Mouse (Mus musculus): ENCODE results near the gene Mlec.
A peak's percentile ranks its signal among the peaks of the same experiment; 100 is the strongest.
"Not testable (repeated sequence)": the region's sequence is repeated elsewhere in the genome, so short reads cannot be mapped to it uniquely, and the experiment has no call there.

The Mlec gene

DNA sequence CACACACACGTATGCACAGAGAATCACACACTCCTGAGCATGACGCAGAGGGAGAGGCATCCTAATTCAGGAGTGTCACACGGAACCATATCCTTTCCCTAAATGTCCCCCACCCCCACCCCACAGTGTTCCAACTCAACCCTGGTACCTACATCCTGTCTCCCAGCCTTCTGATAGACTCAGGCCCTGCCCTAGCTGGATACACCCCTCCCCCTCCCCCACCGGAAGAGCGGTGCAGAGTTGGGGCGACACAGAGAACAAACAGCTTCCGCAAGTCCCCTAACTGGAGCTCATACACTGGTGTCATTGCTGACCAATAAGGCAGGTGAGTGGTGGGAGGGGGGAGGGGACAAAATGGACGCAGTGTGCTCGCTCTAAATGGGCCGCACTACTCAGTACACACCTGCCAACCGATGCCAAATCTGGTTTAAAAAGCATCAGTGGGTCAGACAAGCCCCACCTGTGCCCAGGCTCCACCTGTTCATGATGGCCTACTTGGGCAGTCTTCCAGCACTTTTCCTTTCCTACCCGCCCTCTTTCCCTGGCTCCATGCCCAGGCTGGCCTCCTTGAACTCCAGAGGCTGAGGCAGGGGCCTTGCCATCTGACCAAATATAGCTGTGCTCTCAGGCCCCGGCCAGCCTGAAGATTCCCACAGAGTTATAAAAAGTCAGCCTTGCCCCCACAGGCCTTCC lies 23.4 kb upstream of the Mlec start:
- DNase-seq (ENCODE audit: low read depth, low spot score) = peak; percentile 63

DNA sequence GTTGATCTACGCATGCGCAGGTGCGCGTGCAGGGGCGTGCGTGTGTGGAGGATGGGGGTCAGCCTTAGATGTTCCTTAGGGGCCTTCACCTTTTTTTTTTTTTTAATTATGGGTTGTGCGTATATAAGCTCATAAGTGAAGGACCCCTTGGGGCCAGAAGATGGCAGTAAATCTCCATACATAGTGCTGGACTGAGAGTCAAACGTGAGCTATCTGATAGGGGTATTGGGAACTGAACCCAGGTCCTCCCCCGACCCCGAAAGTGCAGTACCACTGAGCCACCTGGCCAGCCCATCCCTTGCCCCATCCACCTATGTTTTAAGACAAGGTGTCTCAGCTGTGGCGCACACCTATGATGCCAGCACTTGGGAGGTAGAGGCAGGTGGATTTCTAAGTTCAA lies 21.6 kb upstream of the Mlec start:
- DNase-seq (ENCODE audit: low read depth, low spot score) = no peak

DNA sequence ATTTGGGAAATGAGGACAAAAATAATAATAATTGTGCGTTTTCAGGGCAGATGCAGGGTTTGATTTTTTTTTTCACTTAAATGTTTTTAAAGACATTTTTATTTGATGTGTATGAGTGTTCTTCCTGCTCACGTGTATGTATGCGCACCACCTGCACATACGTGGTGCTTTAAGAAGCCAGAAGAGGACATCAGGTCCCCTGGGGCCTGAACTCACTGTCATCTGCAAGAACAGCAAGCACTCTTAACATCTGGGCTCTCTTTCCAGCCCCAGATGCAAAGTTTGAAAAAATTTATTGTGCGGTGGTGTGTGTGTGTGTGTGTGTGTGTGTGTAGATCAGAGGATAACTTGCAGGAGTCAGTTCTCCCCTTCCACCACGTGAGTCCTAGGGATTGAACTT lies 19.9 kb upstream of the Mlec start:
- DNase-seq (ENCODE audit: low read depth, low spot score) = no peak

DNA sequence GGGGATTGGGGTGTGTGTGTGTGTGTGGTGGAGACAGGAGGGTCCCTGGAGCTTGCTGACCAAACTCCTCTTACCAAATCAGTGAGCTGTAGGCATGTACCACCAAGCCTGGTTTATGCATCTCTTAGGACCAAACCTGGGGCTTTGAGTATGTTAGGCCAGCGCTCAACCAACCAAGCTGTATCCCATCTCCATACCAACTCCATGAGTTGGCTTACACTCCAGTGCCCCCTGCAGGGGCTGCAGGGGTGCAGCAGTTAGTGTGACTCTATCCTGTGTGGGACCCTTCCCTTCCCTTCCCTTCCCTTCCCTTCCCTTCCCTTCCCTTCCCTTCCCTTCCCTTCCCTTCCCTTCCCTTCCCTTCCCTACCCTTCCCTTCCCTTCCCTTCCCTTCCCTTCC lies 16.6 kb upstream of the Mlec start:
- peak; percentile 60 for DNase-seq (ENCODE audit: low read depth, low spot score)

DNA sequence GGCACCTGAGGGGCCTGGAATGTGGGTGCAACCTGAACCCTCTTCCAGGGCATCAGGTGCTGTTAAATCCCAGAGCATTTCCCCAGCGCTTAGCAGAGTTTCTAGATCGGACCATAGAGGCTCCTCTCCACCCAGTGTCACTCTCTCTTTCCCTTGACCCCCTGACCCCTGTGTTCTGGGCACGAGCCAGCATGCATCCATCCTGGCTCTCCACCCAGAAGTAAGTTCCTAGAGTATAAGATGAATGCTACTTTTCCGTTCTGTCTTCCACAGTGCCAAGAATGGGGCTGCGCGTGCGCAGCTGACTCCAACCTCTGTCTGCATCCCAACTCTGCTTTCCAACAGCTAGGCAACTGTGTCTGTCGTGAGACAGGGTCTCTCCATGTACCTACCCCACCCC lies 12.2 kb upstream of the Mlec start:
- DNase-seq (ENCODE audit: low read depth, low spot score) = no peak

DNA sequence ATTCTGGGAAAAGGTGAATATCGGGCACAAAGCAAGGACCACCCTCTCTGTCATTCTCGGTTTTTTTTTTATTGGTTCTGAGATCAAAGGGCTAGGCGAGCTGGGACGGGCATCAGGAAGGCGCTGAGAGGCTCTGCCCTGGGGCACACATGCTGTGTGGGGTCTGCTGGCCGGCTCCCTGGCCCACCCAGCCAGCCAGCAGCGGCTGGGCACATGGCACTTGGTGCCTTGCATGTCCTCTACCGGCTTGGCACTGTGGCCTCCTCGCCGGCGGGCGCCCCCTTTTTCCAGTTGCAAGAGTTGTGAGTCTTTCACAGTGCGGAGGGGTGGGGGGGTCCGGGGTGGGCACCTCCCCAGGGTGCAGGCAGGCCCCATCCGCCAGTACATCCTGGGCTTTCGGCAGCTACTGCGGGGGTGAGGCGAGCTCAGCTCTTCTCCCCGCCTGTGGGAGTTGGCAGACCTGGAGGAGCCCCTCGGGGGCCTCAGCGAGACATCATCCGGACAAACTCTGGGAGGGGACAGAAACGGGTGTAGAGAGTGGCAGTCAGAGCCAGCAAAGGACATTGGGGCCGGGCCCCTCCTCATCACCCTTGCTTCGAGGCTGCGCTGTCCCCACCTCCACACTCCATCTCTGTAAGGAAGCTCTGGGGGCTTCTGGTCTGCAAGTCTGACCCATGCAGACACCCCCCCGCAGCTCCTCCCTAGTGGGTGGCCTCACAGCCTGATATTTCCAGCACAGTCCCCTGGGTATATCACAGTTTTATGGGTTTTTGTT lies 10.8 kb upstream of the Mlec start:
- no peak for DNase-seq (ENCODE audit: low read depth, low spot score)

DNA sequence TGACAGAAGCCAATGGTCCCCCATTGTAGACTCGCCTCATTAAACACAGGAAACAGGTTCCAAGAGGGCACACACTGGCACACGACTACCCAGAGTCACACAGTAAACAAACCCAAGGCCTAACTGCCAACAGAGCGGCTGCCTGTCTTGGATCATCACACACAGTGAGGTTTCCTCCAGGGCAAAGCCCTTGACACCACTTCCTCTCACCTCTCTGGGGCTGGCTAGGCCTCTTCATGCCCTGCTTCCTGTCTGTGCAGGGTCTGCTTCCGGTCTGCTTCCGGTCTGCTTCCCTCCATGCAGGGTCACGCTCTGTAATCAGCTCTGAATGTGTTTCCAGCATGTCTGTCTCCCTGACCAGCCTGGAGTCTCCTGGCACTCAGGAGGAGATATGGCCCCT lies 9.4 kb upstream of the Mlec start:
- peak; percentile 78 for DNase-seq (ENCODE audit: low read depth, low spot score)

DNA sequence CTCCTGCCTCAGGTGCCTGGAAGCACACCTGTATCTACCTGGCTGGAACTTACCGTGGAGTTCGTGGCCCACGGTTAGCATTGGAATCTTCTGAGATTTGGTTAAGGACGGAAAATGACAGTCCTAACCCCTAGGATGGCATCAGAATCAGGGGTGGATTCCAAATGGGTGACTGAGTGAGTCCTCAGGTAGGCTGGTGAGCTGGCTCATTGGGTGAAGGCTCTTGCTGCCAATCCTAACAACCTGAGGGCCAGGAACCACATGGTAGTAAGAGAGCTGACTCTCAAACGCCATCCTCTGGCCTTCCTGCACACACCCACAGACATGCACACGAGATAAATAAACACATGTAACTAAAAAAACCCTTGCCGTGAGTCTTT lies 8.8 kb upstream of the Mlec start:
- DNase-seq (ENCODE audit: low read depth, low spot score) = no peak

DNA sequence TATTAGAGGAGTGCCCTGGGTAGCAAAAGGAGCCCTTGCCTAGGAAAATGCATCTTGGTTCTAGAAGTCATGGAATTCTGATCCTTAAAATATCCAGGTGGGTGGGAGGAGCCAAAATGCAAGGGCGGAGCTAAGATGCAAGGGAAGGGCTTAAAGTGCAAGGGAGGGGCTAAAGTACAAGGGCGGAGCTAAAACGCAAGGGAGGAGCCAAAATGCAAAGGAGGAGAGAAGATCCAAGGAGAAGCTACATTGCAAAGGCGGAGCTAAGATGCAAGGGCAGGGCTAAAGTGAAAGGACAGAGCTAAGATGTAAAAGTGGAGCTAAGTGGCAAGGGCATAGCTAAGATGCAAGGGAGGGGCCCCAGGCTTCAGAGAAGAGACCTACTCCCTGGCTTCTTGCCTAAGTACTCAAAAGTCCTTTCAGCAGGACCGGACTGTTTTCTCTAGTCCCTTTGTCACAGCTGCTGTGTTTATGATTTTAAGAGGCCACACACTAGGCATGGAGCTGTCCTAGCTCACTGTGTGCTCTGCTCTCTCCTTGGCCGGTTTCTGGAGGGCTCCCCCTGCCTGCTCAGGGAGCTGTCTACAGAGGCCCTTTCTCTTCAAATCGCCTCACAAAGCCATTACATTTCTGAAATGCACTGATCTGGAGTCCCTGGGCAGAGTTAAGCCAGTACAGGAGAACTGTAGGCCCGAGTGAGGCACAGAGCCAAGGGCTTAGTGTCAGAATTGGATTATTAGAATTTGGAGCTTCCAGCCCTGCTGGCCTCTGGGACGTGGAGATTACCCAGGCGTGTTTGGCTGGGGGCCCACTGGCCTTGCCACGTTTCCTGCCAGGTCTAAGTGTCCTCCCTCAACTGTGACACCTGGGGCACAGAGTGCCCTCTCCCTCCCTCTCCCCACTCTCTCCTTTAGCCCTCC lies 8.2 kb upstream of the Mlec start:
- peak; percentile 28 for DNase-seq (ENCODE audit: low read depth, low spot score)

DNA sequence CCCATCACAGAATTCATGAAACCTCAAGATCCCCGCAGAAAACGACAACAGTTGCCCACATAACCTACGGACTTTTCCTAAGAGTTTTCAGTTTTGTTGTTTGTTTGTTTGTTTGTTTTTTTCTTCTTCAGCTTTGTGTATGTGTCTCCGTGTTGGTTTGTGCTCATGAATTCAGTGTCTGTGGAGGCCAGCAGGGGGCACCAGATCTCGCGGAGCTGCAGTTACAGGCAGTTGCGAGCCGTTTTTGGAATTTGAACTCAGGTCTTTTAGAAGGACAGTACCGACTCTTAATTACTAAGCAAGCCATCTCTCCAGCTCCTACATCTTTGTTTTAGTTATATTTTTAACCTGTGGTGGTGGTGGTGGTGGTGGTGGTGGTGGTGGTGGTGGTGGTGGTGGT lies 7.4 kb upstream of the Mlec start:
- DNase-seq (ENCODE audit: low read depth, low spot score) = peak; percentile 57

DNA sequence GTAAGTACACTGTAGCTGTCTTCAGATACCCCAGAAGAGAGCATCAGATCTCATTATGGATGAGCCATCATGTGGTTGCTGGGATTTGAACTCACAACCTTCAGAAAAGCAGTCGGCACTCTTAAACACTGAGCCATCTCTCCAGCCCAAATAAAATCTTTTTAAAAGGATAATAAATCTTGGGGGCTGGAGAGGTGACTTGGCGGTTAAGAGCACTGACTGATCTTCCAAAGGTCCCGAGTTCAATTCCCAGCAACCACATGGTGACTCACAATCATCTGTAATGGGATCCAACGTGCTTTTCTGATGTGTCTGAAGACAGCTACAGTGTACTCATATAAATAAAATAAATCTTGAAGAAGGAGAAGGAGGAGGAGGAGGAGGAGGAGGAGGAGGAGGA lies 6.5 kb upstream of the Mlec start:
- not testable (repeated sequence) for DNase-seq (ENCODE audit: low read depth, low spot score)

DNA sequence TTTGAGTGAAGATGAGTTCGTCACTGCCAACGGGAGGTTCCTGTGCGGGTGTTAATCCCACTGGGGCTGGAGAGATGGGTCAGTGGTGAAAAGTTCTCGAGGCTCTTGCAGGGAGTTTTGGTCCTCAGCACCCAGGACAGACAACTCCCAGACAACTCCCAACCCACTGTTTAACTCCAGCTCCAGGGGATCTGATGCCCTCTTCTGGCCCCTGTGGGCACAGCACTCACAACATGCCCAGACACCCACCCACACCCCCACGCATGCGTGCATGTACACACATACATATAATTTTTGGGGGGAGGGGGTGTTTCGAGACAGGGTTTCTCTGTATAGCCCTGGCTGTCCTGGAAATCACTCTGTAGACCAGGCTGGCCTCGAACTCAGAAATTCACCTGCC lies 5.6 kb upstream of the Mlec start:
- DNase-seq (ENCODE audit: low read depth, low spot score) = peak; percentile 71

DNA sequence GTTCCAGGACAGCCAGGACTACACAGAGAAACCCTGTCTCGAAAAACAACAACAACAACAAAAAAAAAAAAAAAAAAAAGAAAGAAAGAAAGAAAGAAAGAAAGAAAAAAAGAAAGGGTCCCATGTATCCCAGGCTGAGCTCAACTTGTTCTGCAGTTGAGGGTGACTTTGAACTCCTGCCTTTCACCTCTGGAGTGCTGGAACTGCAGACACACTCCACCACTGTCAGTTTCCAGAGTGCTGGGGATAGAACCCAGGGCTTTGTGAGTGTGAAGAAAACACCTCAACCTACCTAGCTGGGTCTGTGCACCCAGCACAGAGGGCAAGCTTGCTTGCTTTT lies 3.9 kb upstream of the Mlec start:
- not testable (repeated sequence) for DNase-seq (ENCODE audit: low read depth, low spot score)

DNA sequence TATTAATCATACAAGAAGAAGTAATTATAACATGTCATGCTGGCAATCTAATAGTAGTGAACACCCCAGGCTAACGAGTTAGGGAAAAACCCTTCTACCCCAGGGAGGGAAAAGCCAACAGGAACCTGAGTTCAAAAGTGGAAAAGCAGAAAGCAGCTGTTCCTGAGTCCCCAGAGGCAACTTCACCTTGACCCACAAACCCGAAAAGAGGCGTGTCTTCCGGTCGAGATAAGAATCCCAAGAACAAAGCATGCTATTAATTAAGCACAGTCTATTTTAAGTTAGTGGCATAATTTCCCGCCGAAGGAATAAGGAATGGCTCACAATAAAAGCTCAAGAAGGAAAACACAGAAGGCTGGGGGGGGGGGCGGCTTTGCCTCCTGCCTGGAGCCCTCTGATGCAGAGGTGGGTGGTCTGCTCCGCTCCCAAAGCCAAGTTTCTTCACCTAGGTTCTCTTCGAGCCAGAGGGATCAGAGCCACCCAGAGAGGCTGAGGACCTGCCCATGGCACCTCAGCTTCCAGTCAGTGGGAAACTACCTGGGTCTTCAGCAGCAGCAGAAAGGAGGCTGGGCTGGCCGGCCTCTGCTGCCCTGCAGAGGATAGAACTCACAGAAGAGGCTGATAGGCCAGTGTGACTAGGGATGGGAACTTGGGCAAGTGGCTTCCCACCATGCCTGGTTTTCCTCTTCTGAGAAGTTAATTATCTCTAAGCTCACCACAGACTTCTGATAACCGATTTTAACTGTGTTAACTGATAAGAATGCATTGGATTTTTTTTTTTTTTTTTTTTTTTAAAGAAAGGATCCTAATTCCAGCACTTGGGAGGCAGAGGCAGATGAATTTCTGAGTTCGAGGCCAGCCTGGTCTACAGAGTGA lies 3.3 kb upstream of the Mlec start:
- DNase-seq (ENCODE audit: low read depth, low spot score) = peak; percentile 48

DNA sequence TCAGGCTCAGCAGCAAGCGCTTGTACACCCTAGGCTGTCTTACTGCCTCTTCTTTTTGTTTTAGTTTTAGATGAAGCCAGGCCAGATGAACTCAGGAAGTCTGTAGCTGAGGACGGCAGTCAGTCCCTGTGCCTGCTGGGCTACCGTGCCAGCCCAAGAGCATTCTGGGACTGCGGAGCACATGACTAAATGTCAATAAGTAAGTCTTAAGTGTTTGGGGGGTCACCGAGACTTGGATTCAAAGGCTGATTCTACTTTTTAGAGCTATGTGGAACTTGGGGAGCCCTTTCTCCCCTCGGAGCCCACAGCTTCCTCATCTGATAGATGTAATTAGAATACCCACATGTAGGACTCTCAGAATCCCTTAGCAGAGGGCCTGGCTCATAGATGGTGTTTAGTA lies 2.7 kb upstream of the Mlec start:
- peak; percentile 49 for DNase-seq (ENCODE audit: low read depth, low spot score)

DNA sequence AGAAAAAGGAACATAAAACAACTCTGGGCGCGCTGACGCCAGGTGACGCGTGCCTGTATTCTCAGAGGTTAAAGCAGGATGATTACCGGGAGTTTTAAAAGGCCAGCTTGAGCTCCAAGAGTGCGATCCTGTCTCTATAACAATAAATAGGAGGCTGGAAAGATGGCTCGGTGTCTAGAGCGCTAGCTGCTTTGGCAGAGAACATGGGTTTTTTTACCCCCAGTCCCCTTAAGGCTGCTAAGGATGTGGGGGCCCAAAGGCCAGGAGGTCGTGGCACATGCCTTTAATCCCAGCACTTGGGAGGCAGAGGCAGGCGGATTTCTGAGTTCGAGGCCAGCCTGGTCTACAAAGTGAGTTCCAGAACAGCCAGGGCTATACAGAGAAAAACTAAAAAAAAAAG lies 1.2 kb upstream of the Mlec start:
- no peak for DNase-seq (ENCODE audit: low read depth, low spot score)

DNA sequence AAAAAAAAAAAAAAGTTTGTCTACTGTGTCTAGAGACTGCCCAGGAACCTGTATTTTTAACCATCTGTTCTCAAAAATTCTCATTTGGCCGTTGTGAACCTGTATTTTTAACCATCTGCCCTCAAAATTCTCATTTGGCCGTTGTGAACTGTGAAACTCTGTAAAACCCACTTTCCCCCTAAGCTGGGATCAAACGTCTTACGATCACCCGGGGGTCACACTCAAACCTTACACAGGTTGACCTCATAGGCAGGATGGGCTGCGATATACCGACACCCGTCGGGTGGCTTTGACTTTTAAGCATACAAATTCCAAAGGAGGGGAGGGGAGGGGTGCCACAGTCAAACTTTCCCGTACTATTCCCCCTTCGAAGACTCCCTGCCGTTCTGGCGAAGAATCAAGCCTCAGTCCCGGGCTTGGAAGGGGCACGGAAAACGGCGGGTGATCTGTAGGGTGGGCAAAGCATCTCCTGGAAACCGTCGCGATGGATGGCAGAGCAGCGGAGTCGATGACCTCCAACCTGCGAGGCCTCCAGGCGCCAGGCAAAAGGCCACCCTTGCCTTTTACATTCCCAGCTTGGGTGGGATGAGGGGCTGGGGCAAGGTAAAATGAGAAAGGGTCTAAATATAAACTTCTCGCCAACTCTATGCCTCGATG lies 918 bp downstream of the Mlec start:
- peak; percentile 67 for DNase-seq (ENCODE audit: low read depth, low spot score)

DNA sequence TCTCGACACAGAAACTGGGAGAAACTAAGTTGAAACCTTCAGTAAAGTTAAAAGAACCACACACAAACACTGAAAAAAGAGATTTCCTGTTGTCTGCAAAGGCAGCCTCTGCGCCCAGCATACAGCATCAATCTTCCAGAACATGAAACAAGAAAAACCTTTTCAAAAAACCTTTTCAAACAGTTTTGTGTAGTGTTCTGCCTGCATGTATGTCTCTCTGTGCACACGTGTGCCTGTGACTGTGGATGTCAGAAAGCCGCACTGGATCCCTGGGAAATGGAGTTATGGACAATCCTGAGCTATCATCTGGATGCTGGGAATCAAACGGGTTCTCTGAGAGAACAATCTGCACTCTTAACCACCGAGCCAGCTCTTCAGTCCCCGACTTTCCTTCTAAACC lies 1.6 kb downstream of the Mlec start:
- DNase-seq (ENCODE audit: low read depth, low spot score) = peak; percentile 53

DNA sequence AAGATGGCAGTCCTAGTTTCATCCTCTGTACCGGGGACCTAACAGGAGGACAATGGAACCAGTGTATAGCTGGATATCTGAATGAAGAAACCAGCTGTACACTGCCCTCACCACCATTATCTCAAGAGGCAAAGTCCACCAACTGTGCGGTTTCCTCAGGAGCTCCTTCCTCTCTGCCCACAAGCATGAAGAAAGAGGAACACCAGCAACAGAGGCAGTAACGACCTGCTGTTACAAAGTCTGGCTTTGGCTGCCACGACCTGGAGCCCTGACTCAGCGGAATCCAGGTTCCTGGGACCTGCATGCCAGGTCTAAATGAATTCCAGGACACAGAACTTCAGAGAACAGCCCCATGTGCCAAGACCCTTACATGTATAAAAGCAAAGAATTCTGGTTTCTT lies 2.1 kb downstream of the Mlec start:
- peak; percentile 32 for DNase-seq (ENCODE audit: low read depth, low spot score)

DNA sequence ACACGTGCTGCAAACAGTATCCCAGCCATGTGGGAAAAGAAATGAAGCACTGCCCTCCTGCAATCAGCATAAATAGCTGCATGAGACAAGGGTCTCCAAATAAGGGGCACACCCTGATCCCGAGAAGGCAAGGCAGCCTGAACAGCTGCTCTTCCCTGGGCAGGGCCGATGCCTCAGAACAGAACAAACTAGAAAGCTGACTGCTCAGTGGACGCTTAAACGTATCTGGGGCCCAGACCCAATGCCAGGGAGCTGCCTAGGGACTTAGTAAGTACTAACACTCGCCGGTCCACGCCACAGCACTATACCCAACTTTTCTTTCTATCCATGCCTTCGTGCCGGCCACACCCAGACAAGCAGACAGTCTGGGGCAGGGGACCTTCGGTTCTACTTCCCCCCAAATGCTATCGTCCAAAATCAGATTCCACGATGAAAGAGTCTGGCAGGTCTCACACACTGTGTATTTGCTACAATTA lies 2.8 kb downstream of the Mlec start:
- no peak for DNase-seq (ENCODE audit: low read depth, low spot score)
